Mouse (Mus musculus): Measurements from ENCODE around the gene Ccdc106. TPM values are rescaled to one million over a fixed set of nuclear protein-coding genes. Genes with fewer than 3 reads are reported as not detected.
"Not testable (repeated sequence)": the region's sequence is repeated elsewhere in the genome, so short reads cannot be mapped to it uniquely, and the experiment has no call there.

Gene Ccdc106
- polyA plus RNA-seq, 1 experiment from 2014 or later, result 13.6 TPM

DNA sequence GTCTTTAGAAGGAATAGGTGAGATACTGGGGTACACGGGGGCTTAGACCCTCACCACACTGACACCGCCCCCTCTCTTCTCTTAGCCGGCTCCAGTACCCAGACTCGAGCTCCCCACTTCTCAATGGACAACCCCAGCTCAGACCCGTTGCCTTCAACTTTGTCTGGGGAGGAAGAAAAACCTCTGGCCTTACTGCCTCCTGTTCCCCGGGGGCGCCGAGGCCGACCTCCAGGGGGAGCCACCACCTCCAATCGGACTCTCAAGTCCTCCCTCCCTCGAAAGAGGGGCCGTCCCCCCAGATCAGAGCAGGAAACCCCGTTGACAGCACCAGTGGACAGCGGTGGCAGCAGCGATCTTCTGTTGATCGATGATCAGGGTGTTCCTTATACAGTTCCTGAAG lies 3.0 kb upstream of the Ccdc106 start:
- H3K4me2 ChIP-seq (replicated peaks; ENCODE audit: low read depth), result no peak overlapping the region
- no peak for DNase-seq (ENCODE audit: low spot score)
- no peak for TF ChIP-seq EP300 (optimal IDR thresholded peaks at IDR 0.05)
- TF ChIP-seq CTCF (IDR thresholded peaks at IDR 0.05; ENCODE audit: low read depth), result peak; percentile 39
- H3K36me3 ChIP-seq (ENCODE audit: control insufficient read depth, insufficient read depth, low read length), result peaks cover 8% of the 10 kb centered on the region
- no peaks in the 10 kb centered on the region for H3K27me3 ChIP-seq (ENCODE audit: control insufficient read depth, insufficient read depth, low read length)
- no peak overlapping the region for H3K27ac ChIP-seq (replicated peaks)
- ATAC-seq (ENCODE audit: low FRiP score, low TSS enrichment), result no peak
- no peaks in the 10 kb centered on the region for H3K9me3 ChIP-seq (ENCODE audit: control insufficient read depth, low read length)
- WGBS, result 89% methylated on average over 16 of the region's 16 CpGs
- H3K4me3 ChIP-seq (ENCODE audit: low read depth, low read length), result no peak overlapping the region
- H3K9ac ChIP-seq (ENCODE audit: low read length), result no peak overlapping the region
- H3K4me1 ChIP-seq (replicated peaks; ENCODE audit: control insufficient read depth, insufficient read depth), result peaks cover 3% of the 10 kb centered on the region; the same call in 1 of the 2 replicates

DNA sequence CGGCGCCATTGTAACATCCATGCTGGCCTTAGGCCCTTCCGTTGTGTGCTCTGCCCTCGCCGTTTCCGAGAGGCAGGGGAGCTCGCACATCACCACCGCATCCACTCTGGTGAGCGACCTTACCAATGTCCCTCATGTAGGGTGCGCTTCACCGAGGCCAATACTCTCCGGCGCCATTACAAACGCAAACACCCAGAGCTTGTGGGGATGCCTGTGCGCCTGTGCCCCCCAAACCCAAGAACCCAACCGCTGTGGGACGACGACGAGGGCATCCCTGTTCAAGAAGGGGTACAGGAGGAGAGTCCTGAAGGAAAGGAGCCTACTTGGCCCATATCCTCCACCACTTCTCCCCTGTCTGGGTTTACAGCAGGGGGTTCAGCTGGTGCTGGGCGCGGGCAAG lies 2.4 kb upstream of the Ccdc106 start:
- Histone ChIP-seq H3K9ac (ENCODE audit: low read length) (no peak overlapping the region), H3K4me2 (replicated peaks; ENCODE audit: low read depth) (no peak overlapping the region), H3K4me1 (replicated peaks; ENCODE audit: control insufficient read depth, insufficient read depth) (peaks cover 3% of the 10 kb centered on the region; the same call in 1 of the 2 replicates), H3K9me3 (ENCODE audit: control insufficient read depth, low read length) (no peaks in the 10 kb centered on the region), H3K27me3 (ENCODE audit: control insufficient read depth, insufficient read depth, low read length) (no peaks in the 10 kb centered on the region), H3K36me3 (ENCODE audit: control insufficient read depth, insufficient read depth, low read length) (peaks cover 2% of the 10 kb centered on the region; the same call in 1 of the 2 replicates), H3K27ac (replicated peaks) (no peak overlapping the region), H3K4me3 (ENCODE audit: low read depth, low read length) (no peak overlapping the region)
- WGBS, result 97% methylated on average over 21 of the region's 21 CpGs
- TF ChIP-seq CTCF (IDR thresholded peaks at IDR 0.05; ENCODE audit: low read depth) (no peak), EP300 (optimal IDR thresholded peaks at IDR 0.05) (no peak)
- ATAC-seq (ENCODE audit: low FRiP score, low TSS enrichment) (no peak), DNase-seq (ENCODE audit: low spot score) (no peak)

DNA sequence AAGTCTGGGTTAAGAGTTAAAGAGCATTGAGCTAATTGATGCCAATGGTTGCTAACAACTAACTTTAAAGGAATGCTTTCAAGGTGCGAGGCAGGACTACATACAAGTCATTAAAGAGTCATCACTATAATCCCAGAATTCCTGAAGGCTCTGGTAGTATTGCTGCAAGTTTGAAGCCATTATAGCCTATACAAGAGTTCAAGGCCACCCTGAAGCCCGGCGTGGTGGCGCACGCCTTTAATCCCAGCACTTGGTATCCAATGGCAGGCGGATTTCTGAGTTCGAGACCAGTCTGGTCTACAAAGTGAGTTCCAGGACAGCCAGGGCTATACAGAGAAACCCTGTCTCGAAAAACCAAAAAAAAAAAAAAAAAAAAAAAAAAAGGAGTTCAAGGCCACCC lies 777 bp upstream of the Ccdc106 start:
- not testable (repeated sequence) for DNase-seq (ENCODE audit: low spot score); H3K27me3 ChIP-seq (ENCODE audit: control insufficient read depth, insufficient read depth, low read length); H3K36me3 ChIP-seq (ENCODE audit: control insufficient read depth, insufficient read depth, low read length); H3K9me3 ChIP-seq (ENCODE audit: control insufficient read depth, low read length); ATAC-seq (ENCODE audit: low FRiP score, low TSS enrichment); H3K4me1 ChIP-seq (replicated peaks; ENCODE audit: control insufficient read depth, insufficient read depth)
- WGBS, result 22% methylated on average over 8 of the region's 8 CpGs
- peak overlapping the region; percentile 97 for H3K27ac ChIP-seq (replicated peaks)
- H3K4me3 ChIP-seq (ENCODE audit: low read depth, low read length), result peak overlapping the region; percentile 91
- peak overlapping the region; percentile 74 for H3K4me2 ChIP-seq (replicated peaks; ENCODE audit: low read depth)
- H3K9ac ChIP-seq (ENCODE audit: low read length), result peak overlapping the region; percentile 28; the same call in 1 of the 2 replicates

DNA sequence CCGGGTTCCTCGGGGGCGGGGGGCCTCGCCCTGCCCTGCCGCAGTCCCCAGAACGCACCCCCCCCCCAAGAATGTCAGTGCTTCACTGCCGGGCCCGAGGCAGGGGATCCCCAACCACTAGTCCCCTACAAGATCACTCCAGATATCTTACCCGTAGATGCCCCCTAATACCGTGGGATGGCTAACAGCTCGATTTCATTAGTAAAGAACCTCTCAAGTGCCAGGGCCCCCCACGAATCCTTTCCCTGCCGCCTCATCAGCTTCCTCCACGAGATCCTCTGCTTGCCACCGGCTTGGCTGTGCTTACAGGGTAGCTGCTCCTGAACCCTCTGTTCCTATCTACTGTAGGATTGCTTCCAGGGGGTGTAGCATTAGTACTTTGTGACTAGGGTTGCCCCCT lies 332 bp downstream of the Ccdc106 start:
- DNase-seq (ENCODE audit: low spot score) (no peak), ATAC-seq (ENCODE audit: low FRiP score, low TSS enrichment) (0 out of 2 replicates have a peak, but pooled peaks have one; percentile 3)
- H3K27me3 ChIP-seq (ENCODE audit: control insufficient read depth, insufficient read depth, low read length), result no peaks in the 10 kb centered on the region
- H3K36me3 ChIP-seq (ENCODE audit: control insufficient read depth, insufficient read depth, low read length), result peaks cover 5% of the 10 kb centered on the region
- TF ChIP-seq CTCF (IDR thresholded peaks at IDR 0.05; ENCODE audit: low read depth), result no peak
- TF ChIP-seq EP300 (optimal IDR thresholded peaks at IDR 0.05), result no peak
- H3K27ac ChIP-seq (replicated peaks), result peak overlapping the region; percentile 97
- H3K4me1 ChIP-seq (replicated peaks; ENCODE audit: control insufficient read depth, insufficient read depth), result peaks cover 3% of the 10 kb centered on the region; the same call in 1 of the 2 replicates
- peak overlapping the region; percentile 74 for H3K4me2 ChIP-seq (replicated peaks; ENCODE audit: low read depth)
- H3K4me3 ChIP-seq (ENCODE audit: low read depth, low read length), result peak overlapping the region; percentile 91
- peak overlapping the region; percentile 98 for H3K9ac ChIP-seq (ENCODE audit: low read length)
- 0% methylated on average over 15 of the region's 15 CpGs for WGBS
- H3K9me3 ChIP-seq (ENCODE audit: control insufficient read depth, low read length), result no peaks in the 10 kb centered on the region

DNA sequence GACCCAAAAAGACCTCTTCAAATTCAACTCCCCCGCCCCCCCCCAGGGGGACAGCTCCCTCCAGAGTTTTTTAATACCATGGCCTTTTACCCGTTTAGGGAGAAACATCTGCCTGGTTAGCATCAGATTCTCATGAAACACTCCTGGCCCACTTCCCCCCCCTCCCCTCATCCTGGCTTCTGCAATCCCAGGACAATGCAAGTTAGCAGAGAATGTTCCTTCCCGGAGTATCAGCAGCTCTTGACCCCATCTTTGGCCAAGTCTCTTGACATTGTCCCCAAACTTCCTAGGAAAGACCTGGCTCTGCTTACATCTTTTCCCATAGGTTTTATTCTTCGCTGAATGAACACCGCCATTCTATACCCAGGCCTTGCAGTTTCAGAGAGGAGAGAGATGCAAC lies 844 bp downstream of the Ccdc106 start:
- Histone ChIP-seq H3K4me3 (ENCODE audit: low read depth, low read length) (peak overlapping the region; percentile 91), H3K4me1 (replicated peaks; ENCODE audit: control insufficient read depth, insufficient read depth) (no peaks in the 10 kb centered on the region; the same call in 1 of the 2 replicates), H3K9ac (ENCODE audit: low read length) (peak overlapping the region; percentile 98), H3K36me3 (ENCODE audit: control insufficient read depth, insufficient read depth, low read length) (peaks cover 5% of the 10 kb centered on the region), H3K9me3 (ENCODE audit: control insufficient read depth, low read length) (no peaks in the 10 kb centered on the region), H3K4me2 (replicated peaks; ENCODE audit: low read depth) (peak overlapping the region; percentile 74), H3K27ac (replicated peaks) (0 out of 2 replicates have a peak overlapping the region, but pooled peaks have one; percentile 13), H3K27me3 (ENCODE audit: control insufficient read depth, insufficient read depth, low read length) (no peaks in the 10 kb centered on the region)
- DNase-seq (ENCODE audit: low spot score) (no peak), ATAC-seq (ENCODE audit: low FRiP score, low TSS enrichment) (no peak)
- 41% methylated on average over 5 of the region's 5 CpGs for WGBS
- no peak for TF ChIP-seq CTCF (IDR thresholded peaks at IDR 0.05; ENCODE audit: low read depth)
- TF ChIP-seq EP300 (optimal IDR thresholded peaks at IDR 0.05), result no peak

DNA sequence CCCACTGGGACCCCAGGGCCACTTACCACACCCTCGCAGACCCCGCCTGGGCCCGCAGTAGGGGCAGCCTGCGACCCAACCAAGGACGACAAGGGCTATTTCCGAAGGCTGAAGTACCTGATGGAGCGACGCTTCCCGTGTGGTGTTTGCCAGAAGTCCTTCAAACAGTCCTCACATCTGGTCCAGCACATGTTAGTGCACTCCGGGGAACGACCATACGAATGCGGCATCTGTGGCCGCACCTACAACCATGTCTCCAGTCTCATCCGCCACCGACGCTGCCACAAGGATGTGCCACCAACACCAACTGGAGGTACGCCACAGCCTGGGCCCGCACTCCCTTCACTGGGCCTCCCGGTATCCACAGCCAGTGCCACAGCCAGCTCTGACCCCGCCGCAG lies 9.2 kb downstream of the Ccdc106 start:
- TF ChIP-seq CTCF (IDR thresholded peaks at IDR 0.05; ENCODE audit: low read depth) (no peak), EP300 (optimal IDR thresholded peaks at IDR 0.05) (no peak)
- Histone ChIP-seq H3K27me3 (ENCODE audit: control insufficient read depth, insufficient read depth, low read length) (no peaks in the 10 kb centered on the region), H3K4me3 (ENCODE audit: low read depth, low read length) (no peak overlapping the region), H3K4me2 (replicated peaks; ENCODE audit: low read depth) (no peak overlapping the region), H3K9me3 (ENCODE audit: control insufficient read depth, low read length) (peaks cover 11% of the 10 kb centered on the region), H3K9ac (ENCODE audit: low read length) (no peak overlapping the region), H3K4me1 (replicated peaks; ENCODE audit: control insufficient read depth, insufficient read depth) (no peaks in the 10 kb centered on the region), H3K36me3 (ENCODE audit: control insufficient read depth, insufficient read depth, low read length) (peaks cover 47% of the 10 kb centered on the region), H3K27ac (replicated peaks) (no peak overlapping the region)
- no peak for ATAC-seq (ENCODE audit: low FRiP score, low TSS enrichment)
- DNase-seq (ENCODE audit: low spot score), result no peak
- WGBS, result 93% methylated on average over 22 of the region's 22 CpGs
